Mouse (Mus musculus) forebrain, embryonic 11.5 days (tissue): ENCODE measurements at regions not wholly inside any gene's neighbourhood (a gene's known extent, or its start where the extent isn't known, plus 50 kb on each side); places are given as distances from the start of the nearest gene placed in this dataset.

Experiments
- ATAC-seq: fragments of 200-750 bp; cut with Nextera tagmentation; replicated peaks from 2 replicates; pipeline ENCODE4 v1.8.0; 2017; ENCODE audit warnings: moderate TSS enrichment; ENCODE audit not compliant: low FRiP score
- DNase-seq: peaks from one replicate; pipeline ENCODE4 v3.0.0-alpha.2; 2017; ENCODE audit warnings: low spot score
- H3K27ac ChIP-seq: fragments of 300-500 bp; sonication (generic); 2 replicates; pipeline ENCODE4 v1.5.1; 2014; ENCODE audit warnings: low read depth, low read length
- H3K27me3 ChIP-seq: fragments of 300-500 bp; sonication (generic); 2 replicates; pipeline ENCODE4 v1.6.1; 2014; ENCODE audit warnings: mild to moderate bottlenecking, low read length, mixed read lengths; ENCODE audit not compliant: control insufficient read depth, insufficient read depth
- H3K36me3 ChIP-seq: fragments of 300-500 bp; sonication (generic); 2 replicates; pipeline ENCODE4 v1.6.1; 2014; ENCODE audit warnings: mild to moderate bottlenecking, low read length, moderate library complexity, mixed read lengths; ENCODE audit not compliant: control insufficient read depth, insufficient read depth
- H3K4me1 ChIP-seq: fragments of 300-500 bp; sonication (generic); replicated peaks from 2 replicates; pipeline ENCODE4 v1.6.1; 2014; ENCODE audit warnings: low read length, mixed read lengths; ENCODE audit not compliant: control insufficient read depth, insufficient read depth
- H3K4me2 ChIP-seq: fragments of 300-500 bp; sonication (generic); 2 replicates; pipeline ENCODE4 v1.6.1; 2014; ENCODE audit warnings: low read depth, mild to moderate bottlenecking, low read length, moderate library complexity, mixed read lengths; ENCODE audit not compliant: severe bottlenecking
- H3K4me3 ChIP-seq: fragments of 300-500 bp; sonication (generic); 2 replicates; pipeline ENCODE4 v1.5.1; 2014; ENCODE audit warnings: low read depth, low read length
- H3K9ac ChIP-seq: fragments of 300-500 bp; sonication (generic); 2 replicates; pipeline ENCODE4 v1.6.1; 2014; ENCODE audit warnings: low read length
- H3K9me3 ChIP-seq: fragments of 300-500 bp; sonication (generic); 2 replicates; pipeline ENCODE4 v1.6.1; 2016; ENCODE audit warnings: low read length, mixed read lengths; ENCODE audit not compliant: control insufficient read depth
- WGBS: fragments of 180-500 bp; shearing (Covaris S2); extraction: QIAGEN DNeasy Blood & Tissue Kit; methylation state at CpG from one replicate; pipeline ENCODE4 v1.1.7; 2014; 5-methylcytosine and 5-hydroxymethylcytosine counted together

- Histone ChIP-seq H3K9ac (no peak overlapping the region), H3K36me3 (no peaks in the 10 kb centered on the region), H3K27me3 (no peaks in the 10 kb centered on the region), H3K4me3 (no peak overlapping the region), H3K4me1 (no peaks in the 10 kb centered on the region), H3K4me2 (no peak overlapping the region), H3K27ac (no peak overlapping the region), H3K9me3 (no peaks in the 10 kb centered on the region)
- WGBS, result 86% methylated on average over 5 of the region's 5 CpGs
- ATAC-seq (no peak), DNase-seq (no peak)
Observed at GRCm38 (mm10) chr10:43702895-43703294, 124.8 kb downstream of the Cd24a start.

DNA sequence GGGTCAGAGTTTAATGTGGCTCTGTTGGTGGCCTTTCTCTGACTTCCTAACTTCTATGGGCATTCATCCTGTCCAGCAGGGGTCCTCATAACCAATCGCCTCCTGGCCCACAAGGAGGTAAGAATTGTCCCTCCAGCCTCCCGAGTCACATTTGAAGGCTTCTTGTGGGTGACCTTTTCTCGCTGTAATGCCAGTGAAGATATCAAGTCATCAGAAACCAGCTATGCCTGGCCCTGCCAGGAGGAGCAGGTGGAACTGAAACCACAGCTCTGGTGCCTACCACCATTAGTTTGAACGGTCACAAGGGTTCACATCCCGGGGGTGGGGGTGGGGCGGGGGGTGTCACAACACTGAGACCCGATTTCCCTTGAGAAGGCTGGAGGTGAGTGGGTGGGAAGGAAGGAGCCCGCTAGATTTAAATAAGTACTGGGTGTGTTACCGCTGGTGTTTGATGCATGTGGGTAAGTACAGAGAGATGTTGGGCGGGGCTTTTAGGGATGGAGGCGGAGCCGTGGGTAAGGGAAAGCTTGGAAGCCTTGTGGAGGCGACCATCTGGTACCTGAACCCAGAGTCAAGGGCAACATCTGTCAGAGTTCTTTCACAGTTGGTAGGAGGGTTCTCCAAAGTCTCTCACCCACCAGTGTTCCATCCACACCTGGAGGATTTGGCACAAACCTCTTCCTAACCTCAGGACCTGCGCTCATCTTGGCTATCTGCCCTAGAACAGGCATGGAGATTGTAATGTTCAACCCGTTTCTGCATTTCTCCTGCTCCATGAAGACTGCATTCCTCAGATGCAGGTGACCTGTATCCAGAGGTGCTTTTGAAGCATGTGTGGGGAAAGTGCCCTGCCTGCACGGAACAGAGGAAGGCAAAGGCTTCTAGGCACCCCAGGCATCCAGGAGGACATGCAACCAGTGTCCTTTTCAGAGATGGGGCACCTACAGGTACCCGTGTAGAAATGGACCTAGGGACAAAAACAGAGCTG is 128.2 kb downstream of the Cd24a start:
- Histone ChIP-seq H3K27me3 (no peaks in the 10 kb centered on the region), H3K36me3 (no peaks in the 10 kb centered on the region), H3K9me3 (no peaks in the 10 kb centered on the region), H3K4me1 (no peaks in the 10 kb centered on the region), H3K4me3 (no peak overlapping the region), H3K27ac (no peak overlapping the region), H3K9ac (no peak overlapping the region), H3K4me2 (no peak overlapping the region)
- WGBS, result 65% methylated on average over 17 of the region's 17 CpGs
- DNase-seq (no peak), ATAC-seq (no peak)

- no peak for ATAC-seq
- Histone ChIP-seq H3K9me3 (no peaks in the 10 kb centered on the region), H3K27me3 (no peaks in the 10 kb centered on the region), H3K4me1 (no peaks in the 10 kb centered on the region), H3K4me2 (no peak overlapping the region), H3K36me3 (no peaks in the 10 kb centered on the region), H3K27ac (no peak overlapping the region), H3K9ac (no peak overlapping the region), H3K4me3 (no peak overlapping the region)
- 82% methylated on average over 5 of the region's 5 CpGs for WGBS
- DNase-seq, result no peak
Observed at GRCm38 (mm10) chr10:43707011-43707410, 128.9 kb downstream of the Cd24a start.

DNA sequence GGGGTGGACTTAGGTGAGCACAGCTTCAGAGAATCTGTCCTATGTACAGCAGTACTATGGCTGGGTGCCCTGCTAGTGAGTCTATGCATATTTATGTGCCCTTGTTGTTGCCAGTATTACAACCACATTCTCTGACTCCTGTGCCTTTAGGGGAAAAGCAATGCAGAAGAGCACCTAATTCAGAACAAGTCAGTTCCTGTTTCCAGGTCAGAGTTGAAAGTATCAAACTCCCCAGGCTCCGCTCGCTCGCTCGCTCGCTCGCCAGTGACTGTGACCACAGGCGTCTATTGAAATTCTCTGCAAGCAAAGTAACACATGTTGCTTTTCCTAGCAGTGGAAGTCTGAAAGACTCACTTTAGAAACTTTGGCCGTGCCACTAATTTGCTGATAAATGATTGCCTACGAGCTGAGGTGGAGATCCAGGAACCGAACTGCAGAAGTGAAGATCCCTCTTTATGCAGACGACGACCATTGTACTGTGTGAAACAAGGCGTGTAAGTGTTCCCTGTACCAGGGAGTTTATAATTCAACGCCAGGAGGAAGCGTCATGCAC is 129.8 kb downstream of the Cd24a start:
- no peak overlapping the region for H3K4me3 ChIP-seq
- H3K27me3 ChIP-seq, result no peaks in the 10 kb centered on the region
- no peaks in the 10 kb centered on the region for H3K9me3 ChIP-seq
- no peak overlapping the region for H3K27ac ChIP-seq
- 70% methylated on average over 15 of the region's 15 CpGs for WGBS
- H3K4me2 ChIP-seq, result no peak overlapping the region
- DNase-seq, result no peak
- H3K4me1 ChIP-seq, result no peaks in the 10 kb centered on the region
- no peak for ATAC-seq
- H3K36me3 ChIP-seq, result no peaks in the 10 kb centered on the region
- no peak overlapping the region for H3K9ac ChIP-seq

DNA sequence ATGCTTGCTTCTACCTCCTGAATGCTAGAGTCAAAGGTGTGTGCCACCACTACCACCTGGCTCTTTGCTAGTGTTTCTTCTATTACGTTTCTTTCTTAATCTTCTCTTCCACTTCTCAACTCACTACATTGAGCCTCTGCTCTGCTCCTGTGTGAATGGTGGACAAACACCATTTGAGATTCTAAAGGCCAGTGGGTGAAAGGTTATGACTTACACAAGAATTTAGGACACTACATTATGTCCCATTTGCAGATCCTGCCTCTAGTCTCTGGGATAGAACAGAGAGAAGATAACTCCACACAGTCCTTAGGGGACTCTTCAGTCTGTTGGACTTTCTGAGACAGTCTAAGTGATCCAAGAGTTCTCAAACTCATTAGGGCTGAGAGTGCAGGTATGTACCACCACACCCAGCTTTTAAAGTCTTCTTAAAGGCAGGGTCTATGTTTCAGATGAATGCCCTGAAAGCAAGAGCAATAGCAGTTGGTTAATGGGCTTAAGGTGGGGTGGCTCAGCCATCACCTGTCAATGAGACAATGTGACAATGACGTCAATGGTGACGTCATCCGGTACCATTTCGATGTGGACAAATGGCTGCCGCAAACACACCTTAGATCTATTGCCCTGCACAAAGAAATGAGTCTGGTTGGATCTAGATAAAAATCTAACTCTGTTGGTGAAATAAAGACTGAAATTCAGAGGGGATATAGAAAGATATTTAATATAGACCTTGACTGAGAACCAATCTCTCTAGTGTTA is 131.4 kb downstream of the Cd24a start:
- H3K4me1 ChIP-seq, result no peaks in the 10 kb centered on the region
- H3K36me3 ChIP-seq, result no peaks in the 10 kb centered on the region
- no peaks in the 10 kb centered on the region for H3K9me3 ChIP-seq
- no peak for ATAC-seq
- no peak overlapping the region for H3K9ac ChIP-seq
- H3K4me3 ChIP-seq, result no peak overlapping the region
- no peaks in the 10 kb centered on the region for H3K27me3 ChIP-seq
- no peak for DNase-seq
- no peak overlapping the region for H3K27ac ChIP-seq
- no peak overlapping the region for H3K4me2 ChIP-seq
- WGBS, result 91% methylated on average over 6 of the region's 6 CpGs

GRCm38 (mm10) chr10:43710186-43710885 is 132.3 kb downstream of the Cd24a start:
- no peak overlapping the region for H3K27ac ChIP-seq
- no peak overlapping the region for H3K4me3 ChIP-seq
- H3K27me3 ChIP-seq, result no peaks in the 10 kb centered on the region
- no peaks in the 10 kb centered on the region for H3K4me1 ChIP-seq
- H3K36me3 ChIP-seq, result no peaks in the 10 kb centered on the region
- H3K9me3 ChIP-seq, result no peaks in the 10 kb centered on the region
- no peak for ATAC-seq
- H3K9ac ChIP-seq, result no peak overlapping the region
- no peak overlapping the region for H3K4me2 ChIP-seq
- WGBS, result 90% methylated on average over 8 of the region's 8 CpGs
- DNase-seq, result no peak

- no peak for ATAC-seq
- no peak for DNase-seq
- Histone ChIP-seq H3K9me3 (no peaks in the 10 kb centered on the region), H3K36me3 (no peaks in the 10 kb centered on the region), H3K27me3 (no peaks in the 10 kb centered on the region), H3K4me1 (no peaks in the 10 kb centered on the region), H3K4me3 (no peak overlapping the region), H3K27ac (no peak overlapping the region), H3K9ac (no peak overlapping the region), H3K4me2 (no peak overlapping the region)
- WGBS, result 76% methylated on average over 2 of the region's 2 CpGs
Observed at GRCm38 (mm10) chr10:43710886-43711256, 132.8 kb downstream of the Cd24a start.

DNA sequence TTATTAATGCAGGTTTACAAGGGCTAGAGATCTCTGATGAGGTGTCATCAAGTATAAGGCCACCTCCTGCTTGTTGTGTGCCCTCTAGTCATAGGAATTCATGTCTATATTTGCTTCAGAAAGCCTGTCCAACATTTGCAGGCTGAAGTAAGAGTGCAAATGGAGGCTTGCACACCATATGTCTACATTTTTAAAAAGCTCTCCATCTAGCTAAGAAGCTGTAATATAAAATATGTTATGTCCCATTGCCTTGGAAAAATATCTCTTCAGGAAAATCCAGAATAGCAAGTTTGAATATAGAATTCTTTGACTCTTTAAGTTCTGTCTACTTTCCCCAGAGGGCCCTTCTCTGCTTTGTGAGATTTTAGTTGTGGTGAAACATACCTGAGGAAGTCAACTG is 134.6 kb downstream of the Cd24a start:
- DNase-seq (no peak), ATAC-seq (no peak)
- H3K4me3 ChIP-seq, result no peak overlapping the region

More for the DNA sequence above, 134.6 kb downstream of the Cd24a start:
- Histone ChIP-seq H3K9me3 (no peaks in the 10 kb centered on the region), H3K4me2 (no peak overlapping the region), H3K36me3 (no peaks in the 10 kb centered on the region), H3K4me1 (no peaks in the 10 kb centered on the region), H3K27ac (no peak overlapping the region), H3K9ac (no peak overlapping the region), H3K27me3 (no peaks in the 10 kb centered on the region)
